Mouse (Mus musculus) midbrain, postnatal 0 days (tissue): ENCODE measurements at regions not wholly inside any gene's neighbourhood (a gene's known extent, or its start where the extent isn't known, plus 50 kb on each side); places are given as distances from the start of the nearest gene placed in this dataset.

ENCODE experiments used
- ATAC-seq: fragments of 200-750 bp; cut with Nextera tagmentation; 2 replicates; pipeline ENCODE4 v1.8.0; 2017; ENCODE audit warnings: moderate number of reproducible peaks, mild to moderate bottlenecking, moderate TSS enrichment, moderate library complexity; ENCODE audit not compliant: low FRiP score
- DNase-seq: peaks from one replicate; pipeline ENCODE4 v3.0.0-alpha.2; 2015; ENCODE audit warnings: low spot score
- H3K27ac ChIP-seq: fragments of 300-500 bp; sonication (generic); 2 replicates; pipeline ENCODE4 v1.5.1; 2014; ENCODE audit warnings: low read depth, mild to moderate bottlenecking, low read length, mixed read lengths
- H3K27me3 ChIP-seq: fragments of 300-500 bp; sonication (generic); 2 replicates; pipeline ENCODE4 v1.6.1; 2014; ENCODE audit warnings: low read length, control low read depth, mixed read lengths; ENCODE audit not compliant: insufficient read depth
- H3K36me3 ChIP-seq: fragments of 300-500 bp; sonication (generic); 2 replicates; pipeline ENCODE4 v1.6.1; 2014; ENCODE audit warnings: low read length, control low read depth, mixed read lengths; ENCODE audit not compliant: insufficient read depth
- H3K4me1 ChIP-seq: fragments of 300-500 bp; sonication (generic); 2 replicates; pipeline ENCODE4 v1.6.1; 2014; ENCODE audit warnings: mild to moderate bottlenecking, control low read depth, antibody characterized with exemption, low read length, mixed read lengths; ENCODE audit not compliant: insufficient read depth
- H3K4me2 ChIP-seq: fragments of 300-500 bp; sonication (generic); 2 replicates; pipeline ENCODE4 v1.6.1; 2014; ENCODE audit warnings: low read depth, mild to moderate bottlenecking, low read length, mixed read lengths; ENCODE audit not compliant: poor library complexity, severe bottlenecking
- H3K4me3 ChIP-seq: fragments of 300-500 bp; sonication (generic); 2 replicates; pipeline ENCODE4 v1.5.1; 2014; ENCODE audit warnings: low read depth, mild to moderate bottlenecking, low read length, moderate library complexity
- H3K9ac ChIP-seq: fragments of 300-500 bp; sonication (generic); replicated peaks from 2 replicates; pipeline ENCODE4 v1.6.1; 2014; ENCODE audit warnings: mild to moderate bottlenecking, low read length, moderate library complexity, mixed read lengths; ENCODE audit not compliant: poor library complexity, severe bottlenecking
- H3K9me3 ChIP-seq: fragments of 300-500 bp; sonication (generic); 2 replicates; pipeline ENCODE4 v1.6.1; 2016; ENCODE audit warnings: low read length, control low read depth
- CTCF ChIP-seq: IDR thresholded peaks from 2 replicates; pipeline ENCODE4 v1.5.1; 2016; ENCODE audit warnings: antibody characterized with exemption, mild to moderate bottlenecking
- WGBS: fragments of 180-500 bp; shearing (Covaris S2); extraction: QIAGEN DNeasy Blood & Tissue Kit; methylation state at CpG from one replicate; pipeline ENCODE4 v1.1.7; 2014; 5-methylcytosine and 5-hydroxymethylcytosine counted together

DNA sequence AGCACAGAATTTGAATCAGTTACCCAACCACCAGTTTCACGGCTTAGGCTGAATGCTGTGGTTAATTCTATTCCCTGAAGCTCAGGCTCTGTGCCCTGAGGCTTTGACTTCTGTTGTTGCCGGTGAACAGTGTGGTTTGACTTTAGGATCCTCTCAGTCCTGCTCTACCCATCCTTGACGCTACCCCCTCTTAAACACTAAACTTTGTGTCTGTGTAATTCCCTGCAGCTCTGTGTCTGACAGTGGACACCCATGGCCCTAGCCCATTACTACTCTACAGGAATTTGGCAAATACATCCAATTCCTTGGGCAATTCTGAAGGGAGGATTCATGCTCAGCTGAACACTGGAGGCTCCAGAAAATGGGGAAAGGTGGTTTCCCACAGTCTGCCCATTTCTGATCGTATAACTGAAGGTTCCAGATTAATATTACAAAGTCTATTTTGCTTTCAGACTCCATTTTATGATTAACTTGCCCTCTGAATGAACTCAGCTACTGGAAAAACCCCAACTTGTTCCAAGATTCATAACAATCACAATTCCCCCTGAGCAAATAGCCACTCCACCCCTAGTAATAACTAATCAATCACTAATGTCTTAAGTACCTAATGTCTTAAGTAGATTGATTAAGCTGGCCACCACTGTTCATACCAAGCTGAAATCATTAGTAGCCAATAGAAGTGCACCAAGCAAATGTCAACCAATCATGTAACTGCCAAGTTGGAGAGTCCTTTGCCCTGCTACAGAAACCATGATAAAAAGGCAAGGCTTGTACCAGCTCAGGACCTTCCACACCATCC is 182.6 kb downstream of the Ice1 start:
- Histone ChIP-seq H3K4me3 (no peak overlapping the region), H3K9ac (no peak overlapping the region), H3K36me3 (no peaks in the 10 kb centered on the region), H3K27me3 (no peaks in the 10 kb centered on the region), H3K27ac (no peak overlapping the region), H3K4me2 (no peak overlapping the region), H3K4me1 (no peaks in the 10 kb centered on the region), H3K9me3 (no peaks in the 10 kb centered on the region)
- DNase-seq (no peak), ATAC-seq (no peak)
- TF ChIP-seq CTCF, result no peak
- WGBS, result 74% methylated on average over 4 of the region's 4 CpGs

- WGBS, result 76% methylated on average over 3 of the region's 3 CpGs
- no peak for ATAC-seq
These were observed 179.0 kb downstream of the Ice1 start for GRCm38 (mm10) chr13:70458406-70458805.

DNA sequence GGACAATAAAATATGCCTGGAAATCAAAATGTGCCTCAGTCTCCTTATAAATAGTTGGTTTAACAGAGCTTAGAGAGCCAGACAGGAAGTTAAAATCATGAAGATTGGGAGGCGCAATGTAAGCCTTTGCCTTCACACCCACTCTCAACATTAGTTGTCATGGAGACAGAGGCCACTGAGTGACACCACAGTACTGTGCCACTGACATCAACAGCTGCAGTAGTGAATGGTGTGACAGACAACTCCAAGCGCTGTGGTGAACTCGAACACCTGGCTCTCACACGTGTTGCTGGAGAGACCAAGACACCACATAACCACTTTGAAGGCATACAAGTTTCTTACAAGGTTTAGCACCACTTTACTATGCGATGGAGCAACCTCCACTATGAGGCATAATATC is 172.4 kb downstream of the Ice1 start:
- H3K9ac ChIP-seq, result no peak overlapping the region
- no peak overlapping the region for H3K4me2 ChIP-seq
- 66% methylated on average over 5 of the region's 5 CpGs for WGBS
- DNase-seq (peak; percentile 4), ATAC-seq (no peak)
- TF ChIP-seq CTCF, result no peak
- H3K27me3 ChIP-seq, result no peaks in the 10 kb centered on the region
- no peaks in the 10 kb centered on the region for H3K9me3 ChIP-seq
- no peaks in the 10 kb centered on the region for H3K36me3 ChIP-seq
- H3K27ac ChIP-seq, result no peak overlapping the region
- H3K4me3 ChIP-seq, result no peak overlapping the region
- no peaks in the 10 kb centered on the region for H3K4me1 ChIP-seq

More at GRCm38 (mm10) chr13:70458406-70458805, 179.0 kb downstream of the Ice1 start:
- Histone ChIP-seq H3K27ac (no peak overlapping the region), H3K4me3 (no peak overlapping the region), H3K4me1 (no peaks in the 10 kb centered on the region), H3K9me3 (no peaks in the 10 kb centered on the region), H3K9ac (no peak overlapping the region), H3K4me2 (no peak overlapping the region), H3K27me3 (no peaks in the 10 kb centered on the region), H3K36me3 (no peaks in the 10 kb centered on the region)
- no peak for DNase-seq
- no peak for TF ChIP-seq CTCF

GRCm38 (mm10) chr13:70474746-70475145 is 162.7 kb downstream of the Ice1 start:
- WGBS, result 89% methylated on average over 4 of the region's 4 CpGs
- Histone ChIP-seq H3K27ac (no peak overlapping the region), H3K9ac (no peak overlapping the region), H3K9me3 (no peaks in the 10 kb centered on the region), H3K36me3 (no peaks in the 10 kb centered on the region), H3K27me3 (no peaks in the 10 kb centered on the region), H3K4me1 (no peaks in the 10 kb centered on the region), H3K4me2 (no peak overlapping the region), H3K4me3 (no peak overlapping the region)
- no peak for TF ChIP-seq CTCF
- ATAC-seq, result no peak
- no peak for DNase-seq

DNA sequence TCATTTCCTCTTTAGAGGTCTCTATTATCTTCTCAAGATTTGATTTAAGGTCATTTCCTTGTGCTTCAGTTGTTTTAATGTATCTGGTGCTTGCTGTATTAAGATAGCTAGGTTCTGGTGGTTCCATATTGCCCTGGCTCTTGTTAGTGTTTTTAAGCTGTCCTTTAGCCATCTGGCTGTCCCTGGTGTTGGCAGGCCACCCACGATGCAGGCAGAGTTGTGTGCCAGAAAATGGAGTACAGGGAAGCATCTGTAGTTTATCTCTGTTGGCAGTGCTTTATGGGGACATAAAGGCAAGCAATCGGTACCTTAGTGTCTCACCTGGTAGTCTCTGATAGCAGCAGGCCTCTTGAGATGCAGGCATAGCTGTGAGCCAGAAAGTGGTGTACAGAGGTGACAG is 162.1 kb downstream of the Ice1 start:
- H3K9me3 ChIP-seq, result no peaks in the 10 kb centered on the region
- no peaks in the 10 kb centered on the region for H3K4me1 ChIP-seq
- no peaks in the 10 kb centered on the region for H3K36me3 ChIP-seq
- no peak overlapping the region for H3K4me2 ChIP-seq
- peak; percentile 22 for DNase-seq
- no peak for TF ChIP-seq CTCF
- no peak overlapping the region for H3K9ac ChIP-seq
- no peak for ATAC-seq
- H3K27ac ChIP-seq, result no peak overlapping the region
- no peaks in the 10 kb centered on the region for H3K27me3 ChIP-seq
- WGBS, result 85% methylated on average over 2 of the region's 2 CpGs
- no peak overlapping the region for H3K4me3 ChIP-seq

GRCm38 (mm10) chr13:70499302-70499701 is 138.1 kb downstream of the Ice1 start:
- ATAC-seq, result no peak
- 14% methylated on average over 4 of the region's 4 CpGs for WGBS
- H3K4me1 ChIP-seq, result no peaks in the 10 kb centered on the region

More at GRCm38 (mm10) chr13:70499302-70499701, 138.1 kb downstream of the Ice1 start:
- no peak for TF ChIP-seq CTCF
- no peak overlapping the region for H3K4me3 ChIP-seq
- no peaks in the 10 kb centered on the region for H3K9me3 ChIP-seq
- H3K9ac ChIP-seq, result no peak overlapping the region
- H3K27me3 ChIP-seq, result no peaks in the 10 kb centered on the region
- peak; percentile 15 for DNase-seq
- no peak overlapping the region for H3K27ac ChIP-seq
- H3K36me3 ChIP-seq, result no peaks in the 10 kb centered on the region
- no peak overlapping the region for H3K4me2 ChIP-seq
